Mouse (Mus musculus) mature B cell (primary cell): ENCODE results near the gene Phyhd1.

Experiments used
- in situ Hi-C: fragments of 300-500 bp; cut with MboI; formaldehyde crosslinking; loops from 2 replicates; pipeline ENCODE4 v1.14.3; 2019

Phyhd1 gene

DNA sequence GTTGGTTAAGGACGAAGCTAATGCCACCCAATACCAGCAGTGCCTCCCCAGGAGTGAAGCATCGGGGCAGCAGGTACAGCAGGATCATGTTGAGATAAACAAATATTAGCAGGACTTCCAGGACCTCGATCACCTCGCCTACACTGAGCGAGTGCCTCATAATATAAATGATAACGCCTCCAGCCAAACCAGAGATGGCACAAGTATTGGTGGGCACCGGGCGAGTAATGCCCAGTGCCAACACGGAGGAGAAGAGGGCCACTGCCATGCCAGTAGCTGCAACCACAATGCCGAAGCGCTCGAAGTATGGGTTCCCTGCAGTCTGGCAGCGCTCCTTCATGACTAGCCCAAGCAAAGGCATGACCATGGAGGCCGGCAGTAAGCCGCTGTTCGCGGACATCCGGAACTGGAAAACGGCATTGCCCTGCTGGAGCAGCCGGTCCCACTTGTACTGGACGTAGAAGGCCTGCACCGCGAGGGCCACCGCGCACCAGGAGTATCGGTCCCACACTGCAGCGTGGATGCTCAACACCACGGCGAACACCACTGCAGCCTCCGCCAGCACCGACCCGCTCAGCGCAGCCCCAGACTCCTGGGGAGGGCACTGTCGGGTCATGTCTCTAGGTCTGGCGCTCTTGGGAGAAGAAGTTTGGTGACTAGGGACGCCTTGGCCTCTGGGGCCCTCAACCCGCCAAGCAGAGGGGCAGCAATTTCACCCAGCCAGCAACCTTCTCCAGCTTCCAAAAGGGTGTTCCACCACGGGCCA, 19.6 kb downstream of the Phyhd1 start:
- in situ Hi-C loops, result no loop called here

DNA sequence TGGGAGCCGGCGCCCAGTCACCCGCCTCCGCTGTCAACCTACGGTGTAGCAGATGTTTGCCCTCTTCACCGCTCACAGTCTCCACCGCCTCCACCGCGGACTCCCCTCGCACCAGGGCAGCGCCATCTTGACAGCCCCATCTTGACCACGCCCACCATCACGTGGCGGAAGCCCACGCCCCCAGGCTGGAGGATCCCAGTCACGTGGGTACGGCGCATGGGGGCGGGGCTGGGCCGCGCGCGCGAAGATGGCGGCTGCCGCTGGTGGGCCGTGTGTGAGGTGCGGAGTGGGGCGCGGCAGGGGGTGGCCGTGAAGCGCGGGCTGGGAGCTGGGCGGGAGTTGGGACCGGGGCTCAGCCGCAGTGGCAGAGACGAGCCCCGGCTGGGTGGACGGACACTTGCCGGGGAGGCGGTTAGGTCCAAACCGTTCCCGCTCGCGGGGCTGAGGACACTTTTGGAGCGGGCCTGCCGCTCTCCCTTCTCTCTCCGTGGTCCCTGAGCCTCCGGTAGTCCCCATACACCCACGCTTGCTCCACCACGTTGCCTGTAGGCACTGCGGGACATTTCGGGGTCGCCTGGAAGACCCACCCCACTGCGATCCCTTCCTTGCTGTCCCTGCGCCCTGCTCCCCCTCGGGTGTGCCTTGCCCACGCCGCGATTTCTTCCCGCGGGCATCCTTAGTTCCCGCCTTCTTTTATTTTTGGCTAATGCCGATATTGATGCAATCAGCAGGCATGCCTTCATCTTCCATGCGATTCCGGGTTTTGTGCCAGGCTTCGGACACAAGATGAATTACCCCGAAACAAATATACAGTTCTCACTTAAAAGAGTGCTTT, 20.4 kb downstream of the Phyhd1 start, which contains the start of the genes Dolk and Nup188:
TSS of gene Dolk (minus strand) at position 143 of the 835 bp plus-strand sequence.
TSS of gene Nup188 (plus strand) at position 206 of the 835 bp plus-strand sequence.
- in situ Hi-C loops, result no loop called here

DNA sequence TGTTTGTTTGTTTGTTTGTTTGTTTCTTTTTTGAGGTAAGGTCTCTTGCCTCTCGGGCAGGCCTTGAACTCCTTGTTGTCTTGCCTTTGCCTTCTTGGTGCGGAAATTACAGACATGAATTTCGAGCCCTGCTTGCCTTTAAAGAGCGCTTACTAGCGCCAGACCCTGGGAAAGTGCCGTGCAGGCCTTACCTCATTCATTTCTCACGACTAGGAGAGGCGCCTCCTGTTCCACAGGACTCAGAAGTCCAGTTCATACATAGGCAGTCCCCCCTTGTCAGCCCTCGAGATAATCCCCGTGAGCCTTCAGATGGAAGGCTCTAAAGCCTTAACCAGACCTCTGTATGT, 21.0 kb downstream of the Phyhd1 start:
- in situ Hi-C loops, result no loop called here

DNA sequence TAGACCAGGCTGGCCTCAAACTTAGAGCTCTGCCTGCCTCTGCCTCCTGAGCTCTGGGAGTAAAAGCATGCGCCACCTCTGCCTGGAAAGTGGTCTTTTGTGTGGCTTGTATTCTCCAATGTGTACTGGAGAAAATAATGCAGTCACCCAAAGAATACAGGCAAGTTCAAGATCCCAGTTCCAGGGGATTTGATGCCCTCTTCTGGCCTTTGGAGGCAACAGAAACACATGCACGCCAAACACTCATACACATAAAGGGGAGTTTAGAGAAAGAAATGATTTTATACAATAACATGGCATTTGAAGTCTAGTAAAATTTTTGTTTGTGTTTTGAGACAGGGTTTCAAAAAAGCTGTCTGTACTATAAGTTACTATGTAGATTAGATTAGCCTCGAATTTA, 33.5 kb downstream of the Phyhd1 start:
- in situ Hi-C loops, result no loop called here

DNA sequence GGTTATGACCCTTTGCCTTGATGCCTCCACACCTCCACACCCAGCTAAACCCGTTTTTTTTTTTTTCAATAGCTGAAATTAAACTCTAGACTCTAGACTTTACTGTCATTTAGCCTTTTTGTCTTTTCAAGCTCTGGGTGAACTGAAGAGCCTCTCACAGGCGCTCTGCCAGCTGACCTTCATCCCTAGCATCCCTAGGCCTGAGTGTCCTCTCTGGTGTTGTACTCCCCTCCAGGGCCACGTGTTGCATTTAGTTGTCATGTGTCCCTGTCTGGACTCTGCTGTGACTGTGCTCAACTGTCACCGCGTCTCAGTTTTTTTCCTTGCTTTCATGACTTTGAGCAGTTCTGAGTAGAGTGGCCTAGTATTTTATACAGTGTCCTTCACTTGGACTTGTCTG, 34.0 kb downstream of the Phyhd1 start:
- in situ Hi-C loops, result no loop called here

DNA sequence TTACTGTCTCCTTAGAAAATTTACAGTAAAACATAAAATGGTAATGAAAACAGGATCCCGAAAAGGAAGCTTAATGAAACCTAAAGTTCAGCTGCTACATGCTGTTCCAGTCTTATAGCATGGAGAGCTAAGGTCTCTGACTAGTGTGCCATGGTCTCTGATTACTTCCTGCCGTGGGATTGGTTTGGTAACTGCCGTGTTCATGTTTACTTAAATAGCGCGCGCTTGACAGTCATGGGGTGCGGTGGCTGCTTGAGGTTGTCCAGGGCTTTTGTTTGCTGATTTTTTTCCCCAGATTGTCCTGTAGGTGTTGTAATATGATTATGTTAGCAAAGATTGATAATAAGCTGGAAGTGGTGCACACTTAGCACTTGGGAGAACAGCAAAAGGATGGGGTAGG, 40.1 kb downstream of the Phyhd1 start:
- in situ Hi-C loops, result no loop called here

DNA sequence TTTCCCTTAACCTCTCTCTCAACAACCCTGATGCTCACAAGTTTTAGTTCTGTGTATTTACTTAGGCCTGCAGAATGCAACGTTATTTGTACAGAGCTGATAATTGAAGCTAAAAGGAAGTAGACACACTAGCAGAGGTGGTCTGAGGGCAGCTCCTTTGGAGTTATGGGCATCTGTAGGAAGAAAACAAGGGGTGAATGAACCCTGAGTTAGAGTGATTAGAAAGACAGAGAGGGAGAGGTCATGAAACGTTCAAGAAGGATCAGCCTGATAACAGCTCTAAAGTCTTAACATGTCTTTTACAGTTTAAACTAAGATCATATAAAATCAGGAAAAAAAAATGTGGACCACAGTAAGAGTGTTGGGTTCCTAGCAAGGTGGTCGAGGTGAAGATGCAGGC, 43.3 kb downstream of the Phyhd1 start:
- in situ Hi-C loops, result no loop called here

DNA sequence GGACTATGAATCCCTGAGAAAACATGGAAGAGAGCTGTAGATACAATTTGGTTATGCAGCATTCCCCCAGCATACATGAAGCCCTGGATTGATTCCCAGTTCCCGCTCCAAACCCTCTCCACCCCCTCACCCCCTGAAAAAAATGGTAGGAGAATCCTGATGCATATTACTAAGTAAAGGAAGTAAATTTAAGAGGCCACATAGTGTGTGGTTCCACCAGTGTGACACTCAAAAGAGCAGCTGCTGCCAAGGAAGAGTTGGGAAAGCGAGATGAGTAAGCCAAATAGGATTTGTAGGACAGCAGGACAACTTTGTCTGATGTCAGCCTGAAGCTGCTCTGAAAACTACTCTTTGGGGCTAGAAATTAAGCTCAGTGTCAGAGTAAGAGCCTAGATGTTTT, 45.5 kb downstream of the Phyhd1 start:
- in situ Hi-C loops, result no loop called here

DNA sequence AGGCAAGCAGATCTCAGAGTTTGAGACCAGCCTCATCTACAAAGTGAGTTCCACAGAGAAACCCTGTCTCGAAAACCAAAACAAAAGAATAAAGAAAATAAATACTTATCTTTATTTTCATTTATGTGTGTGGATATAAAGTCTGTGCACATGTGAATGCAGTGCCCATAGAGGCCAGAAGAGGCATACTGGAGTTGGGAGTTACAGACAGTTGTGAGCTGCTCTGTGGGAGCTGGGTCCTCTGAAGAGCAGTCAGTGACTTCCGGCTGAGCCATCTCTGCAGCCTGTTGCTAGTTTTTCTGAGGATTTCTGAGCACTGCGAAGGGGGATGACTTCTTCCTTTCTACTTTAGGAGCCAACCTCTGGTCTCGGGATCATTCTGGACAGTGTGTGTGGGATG, 50.1 kb downstream of the Phyhd1 start:
- in situ Hi-C loops, result no loop called here

DNA sequence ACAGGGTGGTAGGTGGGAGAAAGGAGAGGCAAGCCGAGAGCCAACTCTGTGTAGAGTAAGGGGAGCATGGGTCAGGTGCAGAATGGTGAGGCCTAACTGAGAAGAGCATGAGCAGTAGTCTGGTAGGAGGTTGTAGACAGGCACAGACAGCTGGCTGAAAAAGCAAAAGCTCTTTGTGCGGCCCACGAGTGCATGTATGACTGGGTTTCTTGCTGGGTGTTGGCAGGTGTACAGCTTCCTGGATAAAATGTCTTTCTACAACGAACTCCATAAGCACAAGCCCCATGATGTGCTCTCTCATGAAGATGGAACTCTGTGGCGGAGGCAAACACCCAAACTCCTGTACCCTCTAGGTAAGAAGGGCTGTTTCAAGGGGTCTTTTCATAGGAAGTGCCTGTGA, 51.0 kb downstream of the Phyhd1 start:
- in situ Hi-C loops, result no loop called here

DNA sequence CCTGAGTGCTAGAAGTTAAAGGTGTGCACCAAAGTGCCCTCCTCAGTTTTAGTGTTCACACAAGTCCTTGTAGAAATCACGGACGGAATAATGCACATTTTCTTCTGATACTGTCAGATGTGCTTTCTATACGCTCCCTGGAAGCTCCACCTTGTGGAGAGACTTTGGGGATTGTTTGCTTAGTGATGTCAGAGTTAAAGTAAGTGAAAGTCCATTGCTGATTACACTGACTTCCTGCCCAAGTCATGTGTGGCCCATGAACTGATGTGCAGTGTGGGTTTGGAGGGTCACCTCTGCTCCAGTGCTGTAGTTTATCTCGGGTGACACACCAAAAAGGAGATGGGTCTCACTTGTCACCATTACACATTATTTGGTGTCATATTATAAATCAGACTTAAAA, 53.3 kb downstream of the Phyhd1 start:
- in situ Hi-C loops, result no loop called here

DNA sequence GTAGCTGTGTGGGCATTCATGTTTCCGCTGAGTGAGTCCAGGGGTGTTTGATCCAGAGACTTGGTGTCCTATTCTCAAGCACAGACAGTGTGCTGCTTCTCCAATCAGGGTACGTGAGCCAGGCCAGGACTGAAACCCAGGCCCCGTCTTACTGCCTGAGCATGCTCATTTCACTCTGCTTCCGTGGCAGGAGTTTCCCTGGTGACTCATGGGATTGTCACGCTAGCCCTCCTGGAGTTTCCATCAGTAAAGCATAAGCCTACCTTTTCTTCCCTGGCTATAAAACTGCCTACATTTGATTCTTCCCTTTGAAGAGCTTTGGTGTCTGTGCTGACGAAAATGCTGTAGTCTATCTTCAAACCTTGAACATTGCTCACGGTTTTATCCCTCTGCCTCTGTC, 57.1 kb downstream of the Phyhd1 start:
- in situ Hi-C loops, result no loop called here

DNA sequence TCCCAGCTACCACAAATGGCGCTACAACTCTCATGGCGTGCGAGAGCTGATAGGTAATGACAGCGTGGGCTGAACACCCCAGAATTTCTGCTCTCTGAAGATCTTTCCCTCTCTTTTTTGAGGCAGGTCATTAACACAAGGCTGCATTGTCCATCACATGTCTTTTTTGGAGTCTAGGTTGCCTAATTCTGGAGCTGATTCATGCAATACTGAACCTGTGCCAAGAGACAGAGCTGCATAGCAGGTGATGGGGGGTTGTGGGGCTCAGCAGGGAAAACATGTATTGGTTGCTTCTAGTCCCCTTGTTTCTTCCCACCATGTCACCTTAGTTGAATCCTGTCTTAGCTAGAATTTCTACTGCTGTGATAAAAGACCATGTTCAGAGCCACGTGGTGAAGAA, 59.3 kb downstream of the Phyhd1 start:
- in situ Hi-C loops, result no loop called here

DNA sequence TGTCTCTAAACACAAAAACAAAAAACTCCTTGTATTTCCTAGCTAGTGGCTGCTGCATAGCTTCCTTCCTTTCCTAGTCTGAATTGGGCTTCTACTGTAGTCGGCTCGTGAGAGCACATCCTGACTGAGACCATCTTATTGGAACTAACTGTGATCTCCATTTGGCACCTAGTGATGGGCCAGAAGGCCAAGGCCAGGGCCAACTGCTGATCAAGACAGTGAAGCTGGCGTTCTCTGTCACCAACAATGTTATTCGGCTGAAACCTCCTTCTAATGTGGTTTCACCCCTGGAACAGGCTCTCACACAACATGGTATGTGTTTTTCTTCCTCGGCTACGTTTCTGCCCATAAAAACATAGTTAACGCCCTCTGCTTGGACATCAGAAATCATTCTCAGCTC, 61.3 kb downstream of the Phyhd1 start:
- in situ Hi-C loops, result no loop called here

DNA sequence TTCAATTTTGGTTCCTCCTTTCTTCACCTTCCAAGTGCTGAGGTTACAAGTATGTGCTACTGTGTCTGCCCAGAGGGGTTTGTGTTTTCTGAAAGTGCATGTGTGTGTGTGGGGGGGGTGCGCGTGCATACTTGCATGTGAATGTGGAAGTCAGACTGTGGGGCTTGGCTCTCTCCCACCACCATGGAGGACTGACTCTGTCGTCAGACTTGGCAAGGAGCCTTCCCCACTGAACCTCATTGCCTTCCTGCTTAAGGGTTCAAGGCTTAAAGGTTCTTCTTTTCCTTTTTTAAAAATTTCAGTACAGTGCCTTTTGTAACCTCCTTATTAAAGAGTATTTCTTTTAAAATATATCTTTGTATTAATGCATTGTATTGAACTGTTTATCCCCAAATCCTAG, 62.8 kb downstream of the Phyhd1 start:
- in situ Hi-C loops, result no loop called here
